Mouse (Mus musculus) brain, embryonic 14.5 days (tissue): ENCODE data around the gene Meis3.

Source experiments
- CTCF ChIP-seq: fragments of 200-500 bp; IDR thresholded peaks from 2 replicates; pipeline ENCODE4 v1.5.1; 2012; ENCODE audit warnings: inconsistent platforms, mild to moderate bottlenecking, moderate library complexity, borderline replicate concordance; ENCODE audit not compliant: insufficient read depth, insufficient read length; ENCODE audit errors: extremely low read depth
- POLR2A ChIP-seq: fragments of 200-500 bp; IDR thresholded peaks from 2 replicates; pipeline ENCODE4 v1.6.1; 2012; ENCODE audit warnings: mild to moderate bottlenecking, inconsistent platforms, borderline replicate concordance; ENCODE audit not compliant: poor library complexity, insufficient read depth, insufficient read length, severe bottlenecking; ENCODE audit errors: extremely low read depth

DNA sequence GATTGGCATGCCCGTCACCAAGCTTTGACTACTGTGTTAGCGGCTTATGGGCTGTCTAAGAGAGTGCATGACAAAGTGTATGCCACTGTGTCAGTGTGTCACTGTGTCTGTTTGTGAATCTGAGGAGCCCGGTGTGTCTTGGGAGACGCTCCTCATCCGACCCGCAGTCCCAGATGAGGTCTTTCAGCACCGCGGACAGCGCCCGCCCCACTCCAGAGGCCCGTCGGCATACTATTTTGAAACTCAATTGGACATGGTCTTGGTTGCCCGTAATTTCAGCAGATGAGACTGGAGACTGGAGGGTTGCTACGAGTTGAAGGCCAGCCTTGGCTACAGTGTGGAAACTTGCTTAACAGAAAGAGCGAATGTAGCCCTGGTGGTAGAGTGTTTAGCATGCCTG lies 27.2 kb upstream of the Meis3 start:
- TF ChIP-seq CTCF: no peak
- TF ChIP-seq POLR2A: no peak
